Mouse (Mus musculus): ENCODE data around the gene Asb10.

The Asb10 gene

GRCm38 (mm10) chr5:24535731-24536130 lies 5.0 kb downstream of the Asb10 start:
- no peak for DNase-seq (ENCODE audit: low spot score)

GRCm38 (mm10) chr5:24534292-24534691 lies 6.5 kb downstream of the Asb10 start:
- no peak for DNase-seq (ENCODE audit: low spot score)

GRCm38 (mm10) chr5:24533391-24533790 lies 7.4 kb downstream of the Asb10 start:
- no peak for DNase-seq (ENCODE audit: low spot score)

- DNase-seq (ENCODE audit: low spot score) = peak; percentile 96
Measured at GRCm38 (mm10) chr5:24530042-24530689, 10.6 kb downstream of the Asb10 start.

GRCm38 (mm10) chr5:24527780-24528179 lies 13.0 kb downstream of the Asb10 start:
- DNase-seq (ENCODE audit: low spot score) = no peak

- DNase-seq (ENCODE audit: low spot score) = peak; percentile 63
Measured at GRCm38 (mm10) chr5:24526889-24527230, 13.9 kb downstream of the Asb10 start, which contains the start of gene Gbx1. TSS of gene Gbx1 (minus strand) at chr5:24527202.

- no peak for DNase-seq (ENCODE audit: low spot score)
Measured at GRCm38 (mm10) chr5:24526190-24526888, 14.4 kb downstream of the Asb10 start.

GRCm38 (mm10) chr5:24525360-24526189 lies 15.2 kb downstream of the Asb10 start:
- DNase-seq (ENCODE audit: low spot score) = no peak

- no peak for DNase-seq (ENCODE audit: low spot score)
Measured at GRCm38 (mm10) chr5:24524522-24524921, 16.3 kb downstream of the Asb10 start.

GRCm38 (mm10) chr5:24523806-24524205 lies 17.0 kb downstream of the Asb10 start:
- DNase-seq (ENCODE audit: low spot score) = no peak

- no peak for DNase-seq (ENCODE audit: low spot score)
Measured at GRCm38 (mm10) chr5:24521366-24521765, 19.4 kb downstream of the Asb10 start.

- DNase-seq (ENCODE audit: low spot score) = peak; percentile 80
Measured at GRCm38 (mm10) chr5:24512271-24512670, 28.5 kb downstream of the Asb10 start.

- DNase-seq (ENCODE audit: low spot score) = peak; percentile 73
Measured at GRCm38 (mm10) chr5:24510635-24511034, 30.1 kb downstream of the Asb10 start.

- no peak for DNase-seq (ENCODE audit: low spot score)
Measured at GRCm38 (mm10) chr5:24508406-24508805, 32.4 kb downstream of the Asb10 start.

- DNase-seq (ENCODE audit: low spot score) = no peak
Measured at GRCm38 (mm10) chr5:24505513-24505912, 35.3 kb downstream of the Asb10 start.

GRCm38 (mm10) chr5:24502786-24503185 lies 38.0 kb downstream of the Asb10 start:
- DNase-seq (ENCODE audit: low spot score) = no peak

- peak; percentile 62 for DNase-seq (ENCODE audit: low spot score)
Measured at GRCm38 (mm10) chr5:24500851-24501250, 39.9 kb downstream of the Asb10 start.

- DNase-seq (ENCODE audit: low spot score) = no peak
Measured at GRCm38 (mm10) chr5:24499113-24499512, 41.7 kb downstream of the Asb10 start.

GRCm38 (mm10) chr5:24497526-24497925 lies 43.3 kb downstream of the Asb10 start:
- DNase-seq (ENCODE audit: low spot score) = no peak

GRCm38 (mm10) chr5:24496756-24497155 lies 44.0 kb downstream of the Asb10 start:
- DNase-seq (ENCODE audit: low spot score) = no peak

GRCm38 (mm10) chr5:24495019-24495418 lies 45.8 kb downstream of the Asb10 start:
- no peak for DNase-seq (ENCODE audit: low spot score)

- DNase-seq (ENCODE audit: low spot score) = no peak
Measured at GRCm38 (mm10) chr5:24492546-24493285, 48.1 kb downstream of the Asb10 start.
